Mouse (Mus musculus): ENCODE measurements around the gene Actr1a.

Gene Actr1a

GRCm38 (mm10) chr19:46350168-46350932, 45.2 kb downstream of the Actr1a start, which contains the start of gene 2310034G01Rik:
Gene 2310034G01Rik, minus strand, starts transcription at chr19:46350302.
- no peak for DNase-seq (ENCODE audit: low read depth, low spot score)

GRCm38 (mm10) chr19:46349550-46349949, 46.0 kb downstream of the Actr1a start:
- DNase-seq (ENCODE audit: low read depth, low spot score), result no peak

- DNase-seq (ENCODE audit: low read depth, low spot score), result peak; percentile 82
Measured at GRCm38 (mm10) chr19:46348761-46349458, 46.6 kb downstream of the Actr1a start.

DNA sequence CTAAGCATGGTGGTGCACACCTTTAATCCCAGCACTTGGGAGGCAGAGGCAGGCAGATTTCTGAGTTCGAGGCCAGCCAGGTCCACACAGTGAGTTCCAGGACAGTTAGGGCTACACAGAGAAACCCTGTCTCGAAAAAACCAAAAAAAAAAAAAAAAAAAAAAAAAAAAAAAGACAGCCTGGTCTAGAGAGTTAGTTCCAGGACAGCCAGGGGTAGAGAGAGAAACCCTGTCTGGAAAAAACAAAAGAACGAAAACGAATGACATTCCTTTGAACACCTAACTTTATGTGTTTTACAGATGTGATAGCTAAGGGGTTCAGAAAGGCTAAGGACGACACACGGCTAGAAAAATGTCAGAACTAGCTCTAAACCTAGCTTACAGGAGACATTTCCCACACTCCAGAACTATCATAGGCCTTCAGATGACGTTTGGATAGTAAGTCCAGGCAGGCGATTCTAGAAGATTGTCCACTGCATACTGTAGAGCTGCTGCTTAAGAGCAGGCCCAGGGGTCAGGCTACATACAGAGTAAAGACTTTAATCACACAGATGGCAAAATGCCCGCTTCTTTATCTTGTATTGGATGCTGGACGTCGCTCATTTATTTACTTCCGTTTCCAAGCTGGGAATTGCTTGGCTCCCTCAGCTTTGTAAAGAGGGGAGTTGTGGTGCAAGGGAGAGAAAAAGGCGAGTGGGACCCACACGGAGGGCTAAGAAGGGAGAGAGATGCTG, 47.4 kb downstream of the Actr1a start:
- DNase-seq (ENCODE audit: low read depth, low spot score), result no peak

GRCm38 (mm10) chr19:46347146-46347545, 48.4 kb downstream of the Actr1a start:
- no peak for DNase-seq (ENCODE audit: low read depth, low spot score)

GRCm38 (mm10) chr19:46344710-46345419, 50.7 kb downstream of the Actr1a start:
- no peak for DNase-seq (ENCODE audit: low read depth, low spot score)

DNA sequence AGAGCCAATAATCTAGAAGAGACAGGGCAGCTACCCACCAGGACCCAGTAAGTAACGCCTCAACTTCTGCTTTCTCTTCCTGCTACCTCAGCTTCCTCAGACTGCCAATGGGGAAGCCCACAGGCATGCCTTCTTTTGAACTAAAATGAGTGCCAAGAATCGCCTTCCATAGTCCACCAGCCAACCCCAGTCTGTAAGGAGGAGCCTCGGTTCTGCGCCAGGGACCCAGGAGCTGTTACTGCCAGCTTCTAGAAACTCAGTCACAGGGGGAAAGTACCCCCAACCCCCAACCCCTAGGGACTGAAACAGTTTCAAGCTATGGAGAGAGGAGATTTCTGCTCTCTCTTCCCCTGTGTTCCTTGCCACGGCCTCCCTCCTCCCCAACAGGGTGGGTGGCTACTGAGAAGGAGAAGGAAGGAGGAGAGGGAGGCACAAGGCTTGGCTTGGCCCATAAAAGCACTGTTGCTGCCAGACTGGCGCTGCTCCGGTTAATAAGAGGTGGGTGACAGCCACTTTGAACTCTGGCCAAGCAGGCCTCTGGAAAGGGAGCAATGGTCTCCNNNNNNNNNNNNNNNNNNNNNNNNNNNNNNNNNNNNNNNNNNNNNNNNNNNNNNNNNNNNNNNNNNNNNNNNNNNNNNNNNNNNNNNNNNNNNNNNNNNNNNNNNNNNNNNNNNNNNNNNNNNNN, 56.1 kb downstream of the Actr1a start:
- no peak for DNase-seq (ENCODE audit: low read depth, low spot score)

DNA sequence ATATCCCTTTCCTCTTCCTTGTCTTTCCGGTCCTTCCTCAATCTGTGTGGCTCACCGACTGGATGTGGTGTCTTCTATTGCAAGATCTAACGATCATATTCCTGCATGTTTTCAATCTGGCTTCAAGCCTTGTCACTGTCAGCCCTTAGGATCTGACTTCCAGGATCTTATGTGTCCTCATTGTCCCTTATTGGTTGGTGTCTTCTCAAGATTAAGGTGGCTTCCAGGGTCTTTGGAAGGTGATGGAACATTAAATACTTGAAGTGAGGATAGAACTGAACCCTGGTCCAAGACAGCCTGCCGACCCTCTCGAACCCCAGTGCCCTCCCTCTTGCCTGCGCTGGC, 56.6 kb downstream of the Actr1a start:
- DNase-seq (ENCODE audit: low read depth, low spot score), result no peak

DNA sequence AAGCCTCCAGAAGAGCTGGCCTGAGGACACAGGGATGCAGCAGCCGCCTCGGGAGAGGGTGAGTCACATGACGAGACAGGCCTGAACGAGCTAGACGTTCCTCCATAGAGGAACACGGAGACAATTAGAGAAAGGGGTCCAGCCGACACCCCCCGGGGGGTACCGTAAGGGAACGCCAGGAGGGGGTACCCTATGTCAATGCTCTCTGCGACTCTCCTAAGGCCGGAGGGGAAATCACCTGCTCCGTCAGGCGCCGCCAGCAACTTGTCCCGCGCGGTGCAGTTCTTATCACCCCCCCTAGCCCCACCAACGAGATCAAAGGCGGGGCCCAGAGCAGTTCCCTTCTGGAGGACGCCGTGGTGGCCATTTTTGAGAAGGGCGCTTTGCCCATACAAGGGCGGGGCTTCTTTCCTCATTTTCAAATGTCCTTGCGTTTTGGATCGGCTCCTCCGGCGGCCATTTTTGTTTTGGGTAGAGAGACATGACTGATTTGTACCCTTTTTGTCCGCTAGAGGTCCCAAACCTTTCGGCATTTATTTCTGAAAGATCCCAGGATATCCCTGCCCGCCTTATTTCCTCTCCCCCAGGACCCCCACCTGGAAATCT, 57.1 kb downstream of the Actr1a start, which contains the start of gene Cuedc2:
TSS of gene Cuedc2 (minus strand) at position 372 of the 606 bp plus-strand sequence.
- peak; percentile 96 for DNase-seq (ENCODE audit: low read depth, low spot score)

DNA sequence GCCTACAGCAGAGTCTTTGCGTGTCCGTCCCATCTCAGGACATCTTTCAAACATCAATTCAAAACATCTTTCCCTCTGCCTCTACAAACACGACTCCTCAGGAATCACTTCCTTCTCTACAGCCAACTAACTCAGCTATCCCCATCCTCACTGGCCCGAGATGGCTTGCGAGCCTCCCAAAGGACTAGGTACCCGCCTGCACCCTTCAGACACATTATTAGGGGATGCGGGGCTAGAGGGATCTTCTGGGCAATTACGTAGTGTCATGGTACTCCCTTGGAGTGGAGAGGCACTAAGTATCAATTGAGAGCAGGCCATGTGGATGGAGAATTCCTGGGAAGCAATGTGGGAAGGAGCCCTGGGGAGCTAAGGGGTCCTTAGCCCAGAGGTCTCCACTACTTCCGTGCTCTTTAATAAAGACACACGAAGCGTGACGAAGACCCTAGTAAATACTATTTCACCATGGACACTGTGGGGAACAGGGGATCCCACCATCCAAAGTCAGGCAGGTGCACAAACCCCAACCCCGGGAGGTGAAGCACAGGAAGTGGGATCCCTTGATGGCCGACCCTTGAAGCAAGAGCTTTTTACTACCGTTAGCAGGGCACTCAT, 57.7 kb downstream of the Actr1a start:
- DNase-seq (ENCODE audit: low read depth, low spot score), result no peak

- no peak for DNase-seq (ENCODE audit: low read depth, low spot score)
Measured at GRCm38 (mm10) chr19:46333906-46334305, 61.6 kb downstream of the Actr1a start.

GRCm38 (mm10) chr19:46332721-46333339, 62.7 kb downstream of the Actr1a start:
- DNase-seq (ENCODE audit: low read depth, low spot score), result no peak

GRCm38 (mm10) chr19:46331936-46332335, 63.6 kb downstream of the Actr1a start:
- DNase-seq (ENCODE audit: low read depth, low spot score), result no peak

DNA sequence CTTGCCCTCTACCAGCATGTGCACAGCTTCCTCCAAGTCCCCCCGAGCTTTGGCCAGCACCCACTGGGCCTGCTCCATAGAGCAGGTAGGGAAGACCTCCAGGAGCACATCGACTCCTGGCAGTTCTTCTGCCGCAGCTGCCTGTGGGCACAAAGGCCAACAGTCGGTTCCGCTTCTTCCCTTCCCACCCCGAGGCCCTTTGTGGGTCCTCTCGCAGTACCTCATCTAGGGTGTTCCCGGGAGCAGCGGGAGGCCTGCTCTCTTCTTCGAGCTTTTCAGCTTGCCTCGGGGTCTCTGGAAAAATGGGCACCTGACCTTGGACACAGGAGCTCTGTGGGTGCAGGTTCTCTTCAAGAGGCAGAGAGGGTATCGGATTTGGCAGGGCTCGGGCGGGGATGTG, 64.2 kb downstream of the Actr1a start:
- DNase-seq (ENCODE audit: low read depth, low spot score), result no peak

DNA sequence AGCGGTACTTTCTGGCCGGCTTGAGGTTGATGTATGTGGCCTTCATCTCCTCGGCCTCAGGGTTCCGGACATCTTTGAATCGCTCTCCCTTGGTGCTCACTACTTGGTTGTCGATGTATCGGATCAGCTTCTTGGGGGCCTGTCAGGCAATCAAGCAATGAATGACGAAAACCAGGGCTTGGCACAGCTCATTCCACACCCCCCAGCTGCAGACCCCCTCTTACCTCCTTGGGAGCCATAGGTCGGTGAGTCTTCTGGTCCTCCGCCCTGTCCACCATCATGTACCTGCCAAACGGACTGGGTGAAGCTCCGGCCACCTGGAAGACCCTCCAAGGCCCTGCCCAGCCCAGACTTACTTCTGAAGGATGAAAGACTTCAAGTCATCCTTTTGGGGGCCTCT, 64.9 kb downstream of the Actr1a start:
- no peak for DNase-seq (ENCODE audit: low read depth, low spot score)

DNA sequence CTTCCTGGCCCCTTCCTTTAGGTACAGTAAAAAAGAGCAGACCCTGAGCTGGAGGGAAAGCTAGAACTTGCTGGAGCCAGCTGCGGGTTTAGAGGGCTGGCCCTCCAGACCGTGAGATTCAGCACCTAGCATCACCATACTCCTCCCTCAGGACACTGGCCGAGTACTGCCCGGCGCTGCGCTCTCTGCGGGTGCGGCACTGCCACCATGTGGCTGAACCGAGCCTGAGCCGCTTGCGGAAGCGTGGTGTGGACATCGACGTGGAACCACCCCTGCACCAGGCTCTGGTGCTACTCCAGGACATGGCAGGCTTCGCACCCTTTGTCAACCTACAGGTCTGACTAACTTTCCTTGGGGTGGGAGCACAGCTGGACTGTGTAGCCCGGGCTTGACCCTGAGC, 65.6 kb downstream of the Actr1a start:
- DNase-seq (ENCODE audit: low read depth, low spot score), result peak; percentile 79

GRCm38 (mm10) chr19:46329031-46329641, 66.4 kb downstream of the Actr1a start:
- DNase-seq (ENCODE audit: low read depth, low spot score), result no peak

- peak; percentile 98 for DNase-seq (ENCODE audit: low read depth, low spot score)
Measured at GRCm38 (mm10) chr19:46328081-46329030, 67.2 kb downstream of the Actr1a start, which contains the start of gene Fbxl15. Gene Fbxl15, plus strand, starts transcription at chr19:46328184.
